Mouse (Mus musculus) lung, embryonic 14.5 days (tissue): ENCODE measurements around the gene Myl7. TPM values are rescaled to one million over a fixed set of nuclear protein-coding genes. Genes with fewer than 3 reads are reported as not detected.
A peak's percentile ranks its signal among the peaks of the same experiment; 100 is the strongest.

Source experiments
- ATAC-seq: fragments of 200-750 bp; cut with Nextera tagmentation; 2 replicates; pipeline ENCODE4 v1.8.0; 2017; ENCODE audit warnings: mild to moderate bottlenecking, moderate TSS enrichment, moderate library complexity; ENCODE audit not compliant: insufficient read depth
- DNase-seq: peaks from one replicate; pipeline ENCODE4 v3.0.0-alpha.2; 2015
- H3K27ac ChIP-seq: fragments of 300-500 bp; sonication (generic); 2 replicates; pipeline ENCODE4 v1.5.1; 2014; ENCODE audit warnings: low read depth, mild to moderate bottlenecking, moderate library complexity
- H3K27me3 ChIP-seq: fragments of 300-500 bp; sonication (generic); 2 replicates; pipeline ENCODE4 v1.6.1; 2014; ENCODE audit warnings: low read length, control low read depth; ENCODE audit not compliant: insufficient read depth
- H3K36me3 ChIP-seq: fragments of 300-500 bp; sonication (generic); 2 replicates; pipeline ENCODE4 v1.6.1; 2014; ENCODE audit warnings: control low read depth; ENCODE audit not compliant: insufficient read depth
- H3K4me1 ChIP-seq: fragments of 300-500 bp; sonication (generic); 2 replicates; pipeline ENCODE4 v1.6.1; 2014; ENCODE audit warnings: antibody characterized with exemption, control low read depth; ENCODE audit not compliant: insufficient read depth
- H3K4me2 ChIP-seq: fragments of 300-500 bp; sonication (generic); 2 replicates; pipeline ENCODE4 v1.6.1; 2014; ENCODE audit warnings: mild to moderate bottlenecking
- H3K4me3 ChIP-seq: fragments of 300-500 bp; sonication (generic); 2 replicates; pipeline ENCODE4 v1.5.1; 2014; ENCODE audit warnings: low read depth, low read length
- H3K9ac ChIP-seq: fragments of 300-500 bp; sonication (generic); 2 replicates; pipeline ENCODE4 v1.6.1; 2014
- H3K9me3 ChIP-seq: fragments of 300-500 bp; sonication (generic); 2 replicates; pipeline ENCODE4 v1.6.1; 2016; ENCODE audit warnings: low read depth, low read length, control low read depth
- CTCF ChIP-seq: IDR thresholded peaks from 2 replicates; pipeline ENCODE4 v1.5.1; 2016; ENCODE audit warnings: antibody characterized with exemption, low read depth
- whole genome bisulfite sequencing: fragments of 180-500 bp; shearing (Covaris S2); extraction: QIAGEN DNeasy Blood & Tissue Kit; methylation state at CpG from one replicate; pipeline ENCODE4 v1.1.7; 2014; 5-methylcytosine and 5-hydroxymethylcytosine counted together
- polyA plus RNA-seq: library from polyadenylated mRNA; unstranded; fragments of >200 nt; fragmentation: Nextera tagmentation; extraction: Ambion mirVana; gene quantifications from 2 replicates; pipeline ENCODE4 v1.2.1, GENCODE M21; 2014

Gene Myl7
- polyA plus RNA-seq, 1 experiment from 2014 or later = 21.4 TPM

DNA sequence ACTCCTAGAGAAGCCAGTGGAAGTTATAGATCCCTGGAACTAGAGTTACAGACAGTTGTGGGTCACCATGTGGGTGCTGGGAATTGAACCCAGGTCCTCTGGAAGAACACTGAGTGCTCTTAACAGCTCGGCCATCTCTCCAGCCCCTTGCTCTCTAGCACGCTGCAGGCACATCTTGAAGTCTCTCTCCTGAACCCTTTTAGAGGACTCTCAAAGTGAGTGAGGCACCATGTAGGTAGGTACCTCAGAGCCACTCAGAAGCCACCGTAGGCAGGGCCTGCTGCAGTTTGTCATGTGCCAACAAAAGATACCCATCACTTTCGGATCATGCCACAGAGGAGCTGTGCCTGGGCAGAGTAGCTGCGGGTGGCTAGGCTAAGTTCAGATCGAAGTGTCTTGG lies 6.3 kb upstream of the Myl7 start:
- Histone ChIP-seq H3K4me3 (no peak overlapping the region), H3K36me3 (no peaks in the 10 kb centered on the region), H3K4me2 (no peak overlapping the region), H3K4me1 (peaks cover 10% of the 10 kb centered on the region; the same call in 1 of the 2 replicates), H3K27ac (no peak overlapping the region), H3K9me3 (no peaks in the 10 kb centered on the region), H3K27me3 (no peaks in the 10 kb centered on the region), H3K9ac (no peak overlapping the region)
- ATAC-seq (no peak), DNase-seq (no peak)
- no peak for TF ChIP-seq CTCF
- WGBS = 92% methylated on average over 6 of the region's 6 CpGs

- Histone ChIP-seq H3K27ac (no peak overlapping the region), H3K36me3 (no peaks in the 10 kb centered on the region), H3K4me1 (peaks cover 10% of the 10 kb centered on the region; the same call in 1 of the 2 replicates), H3K4me3 (no peak overlapping the region), H3K27me3 (no peaks in the 10 kb centered on the region), H3K9ac (no peak overlapping the region), H3K9me3 (no peaks in the 10 kb centered on the region), H3K4me2 (no peak overlapping the region)
- TF ChIP-seq CTCF = no peak
- no peak for ATAC-seq
- no peak for DNase-seq
- 61% methylated on average over 19 of the region's 19 CpGs for WGBS
Observed at GRCm38 (mm10) chr11:5904357-5904756, 5.8 kb upstream of the Myl7 start.

GRCm38 (mm10) chr11:5903844-5904243 lies 5.3 kb upstream of the Myl7 start:
- no peak for TF ChIP-seq CTCF
- Histone ChIP-seq H3K27me3 (no peaks in the 10 kb centered on the region), H3K4me2 (no peak overlapping the region), H3K9me3 (no peaks in the 10 kb centered on the region), H3K27ac (no peak overlapping the region), H3K4me3 (no peak overlapping the region), H3K36me3 (no peaks in the 10 kb centered on the region), H3K9ac (no peak overlapping the region), H3K4me1 (peaks cover 10% of the 10 kb centered on the region; the same call in 1 of the 2 replicates)
- DNase-seq = no peak
- ATAC-seq = no peak
- 73% methylated on average over 2 of the region's 2 CpGs for WGBS

DNA sequence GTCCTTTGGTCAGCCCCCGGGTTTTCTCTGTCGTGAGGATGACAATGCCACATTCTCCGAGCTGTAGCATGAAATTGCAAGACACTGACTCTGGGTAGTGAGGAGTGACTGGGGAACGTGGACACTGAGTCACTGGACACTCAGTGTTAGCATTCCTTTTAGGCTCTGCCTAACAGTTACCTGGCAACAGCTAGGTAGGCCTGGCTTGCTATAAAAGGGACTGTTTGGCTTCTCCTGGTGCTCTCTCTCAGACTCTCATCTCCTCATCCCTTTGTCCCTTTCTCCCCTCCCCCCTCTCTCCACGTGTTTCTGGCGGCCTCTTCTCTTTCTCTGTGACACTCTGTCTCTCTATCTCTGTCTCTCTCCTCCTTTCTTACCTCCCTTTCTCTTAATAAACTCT lies 3.8 kb upstream of the Myl7 start:
- Histone ChIP-seq H3K9ac (peak overlapping the region; percentile 58), H3K27me3 (no peaks in the 10 kb centered on the region), H3K4me3 (peak overlapping the region; percentile 37), H3K9me3 (no peaks in the 10 kb centered on the region), H3K36me3 (no peaks in the 10 kb centered on the region), H3K27ac (no peak overlapping the region), H3K4me1 (peaks cover 17% of the 10 kb centered on the region; the same call in 1 of the 2 replicates), H3K4me2 (peak overlapping the region; percentile 72)
- no peak for TF ChIP-seq CTCF
- ATAC-seq (no peak), DNase-seq (no peak)
- 11% methylated on average over 6 of the region's 6 CpGs for WGBS

GRCm38 (mm10) chr11:5901950-5902349 lies 3.4 kb upstream of the Myl7 start:
- Histone ChIP-seq H3K9me3 (no peaks in the 10 kb centered on the region), H3K27ac (no peak overlapping the region; the same call in 1 of the 2 replicates), H3K4me1 (peaks cover 17% of the 10 kb centered on the region; the same call in 1 of the 2 replicates), H3K4me2 (peak overlapping the region; percentile 72), H3K4me3 (peak overlapping the region; percentile 37), H3K36me3 (no peaks in the 10 kb centered on the region), H3K9ac (peak overlapping the region; percentile 58), H3K27me3 (no peaks in the 10 kb centered on the region)
- no peak for TF ChIP-seq CTCF
- peak; percentile 70 for ATAC-seq
- WGBS = 2% methylated on average over 32 of the region's 32 CpGs
- DNase-seq = peak; percentile 87

GRCm38 (mm10) chr11:5901320-5901719 lies 2.7 kb upstream of the Myl7 start:
- 14% methylated on average over 3 of the region's 3 CpGs for WGBS
- ATAC-seq (0 out of 2 replicates have a peak, but pooled peaks have one; percentile 2), DNase-seq (no peak)
- peak overlapping the region; percentile 58 for H3K9ac ChIP-seq
- no peaks in the 10 kb centered on the region for H3K36me3 ChIP-seq
- no peaks in the 10 kb centered on the region for H3K9me3 ChIP-seq
- H3K4me3 ChIP-seq = peak overlapping the region; percentile 37
- H3K27me3 ChIP-seq = no peaks in the 10 kb centered on the region
- H3K27ac ChIP-seq = no peak overlapping the region; the same call in 1 of the 2 replicates
- peak overlapping the region; percentile 72 for H3K4me2 ChIP-seq
- peaks cover 17% of the 10 kb centered on the region; the same call in 1 of the 2 replicates for H3K4me1 ChIP-seq
- no peak for TF ChIP-seq CTCF

DNA sequence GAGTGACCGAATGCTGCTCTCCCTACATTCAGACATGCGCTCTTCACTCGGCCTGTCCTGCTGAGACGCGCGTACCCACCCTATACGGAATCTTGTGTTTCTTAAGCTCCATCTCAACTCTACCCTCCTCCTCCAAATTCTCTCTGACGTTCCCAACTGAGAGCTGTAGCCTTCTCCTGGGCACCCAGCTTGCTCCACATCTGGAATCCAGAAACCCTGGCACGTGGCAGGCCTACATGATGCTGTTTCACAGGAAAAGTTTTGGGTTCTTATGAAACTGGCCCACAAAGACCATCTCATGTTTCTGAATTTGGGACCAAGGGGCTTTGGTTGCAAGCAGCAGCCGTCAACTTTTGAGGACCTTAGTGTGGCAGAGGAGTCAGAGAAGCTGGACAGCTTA lies 704 bp upstream of the Myl7 start:
- Histone ChIP-seq H3K9me3 (no peaks in the 10 kb centered on the region), H3K4me2 (no peak overlapping the region), H3K4me3 (no peak overlapping the region), H3K36me3 (no peaks in the 10 kb centered on the region), H3K4me1 (peaks cover 17% of the 10 kb centered on the region; the same call in 1 of the 2 replicates), H3K27ac (no peak overlapping the region), H3K9ac (no peak overlapping the region), H3K27me3 (no peaks in the 10 kb centered on the region)
- no peak for TF ChIP-seq CTCF
- ATAC-seq = no peak
- DNase-seq = no peak
- 92% methylated on average over 10 of the region's 10 CpGs for WGBS

- DNase-seq (no peak), ATAC-seq (no peak)
- Histone ChIP-seq H3K4me2 (peak overlapping the region; percentile 40), H3K4me1 (peaks cover 17% of the 10 kb centered on the region; the same call in 1 of the 2 replicates), H3K36me3 (no peaks in the 10 kb centered on the region), H3K27me3 (no peaks in the 10 kb centered on the region), H3K9ac (peak overlapping the region; percentile 40; the same call in 1 of the 2 replicates), H3K4me3 (peak overlapping the region; percentile 17), H3K27ac (peak overlapping the region; percentile 7), H3K9me3 (no peaks in the 10 kb centered on the region)
- WGBS = 25% methylated on average over 10 of the region's 10 CpGs
- no peak for TF ChIP-seq CTCF
Observed at GRCm38 (mm10) chr11:5897839-5898238, 743 bp downstream of the Myl7 start.
